Mouse (Mus musculus) limb, embryonic 12.5 days (tissue): ENCODE results near the gene Lsmem1. TPM values are rescaled to one million over a fixed set of nuclear protein-coding genes. Genes with fewer than 3 reads are reported as not detected.

Experiments used
- ATAC-seq: fragments of 200-750 bp; cut with Nextera tagmentation; 2 replicates; pipeline ENCODE4 v1.8.0; 2017; ENCODE audit warnings: low read depth, moderate TSS enrichment; ENCODE audit not compliant: insufficient number of reproducible peaks, insufficient read depth, low FRiP score, low TSS enrichment
- H3K27ac ChIP-seq: fragments of 300-500 bp; sonication (generic); 2 replicates; pipeline ENCODE4 v1.5.1; 2016; ENCODE audit warnings: mild to moderate bottlenecking, moderate library complexity
- H3K27me3 ChIP-seq: fragments of 300-500 bp; sonication (generic); 2 replicates; pipeline ENCODE4 v1.6.1; 2016; ENCODE audit warnings: mild to moderate bottlenecking, moderate library complexity
- H3K36me3 ChIP-seq: fragments of 300-500 bp; sonication (generic); 2 replicates; pipeline ENCODE4 v1.6.1; 2016; ENCODE audit warnings: mild to moderate bottlenecking, moderate library complexity
- H3K4me1 ChIP-seq: fragments of 300-500 bp; sonication (generic); replicated peaks from 2 replicates; pipeline ENCODE4 v1.6.1; 2016
- H3K4me2 ChIP-seq: fragments of 300-500 bp; sonication (generic); 2 replicates; pipeline ENCODE4 v1.6.1; 2016; ENCODE audit warnings: mild to moderate bottlenecking, moderate library complexity
- H3K4me3 ChIP-seq: fragments of 300-500 bp; sonication (generic); replicated peaks from 2 replicates; pipeline ENCODE4 v1.5.1; 2016; ENCODE audit warnings: mild to moderate bottlenecking
- H3K9ac ChIP-seq: fragments of 300-500 bp; sonication (generic); replicated peaks from 2 replicates; pipeline ENCODE4 v1.6.1; 2016; ENCODE audit warnings: mild to moderate bottlenecking, moderate library complexity
- H3K9me3 ChIP-seq: fragments of 300-500 bp; sonication (generic); 2 replicates; pipeline ENCODE4 v1.6.1; 2016; ENCODE audit warnings: mild to moderate bottlenecking, moderate library complexity
- WGBS: fragments of 180-500 bp; shearing (Covaris S2); methylation state at CpG from one replicate; pipeline ENCODE4 v1.1.7; 2016; 5-methylcytosine and 5-hydroxymethylcytosine counted together
- microRNA counts: library from miRNA; unstranded; fragments of <30 nt; microRNA quantifications from one replicate; lab custom pipeline; 2017
- microRNA-seq: library from miRNA; unstranded; fragments of <30 nt; microRNA quantifications from one replicate; pipeline ENCODE4, GENCODE M21; 2017
- polyA plus RNA-seq: library from polyadenylated mRNA; unstranded; fragments of >200 nt; fragmentation: Nextera tagmentation; extraction: Ambion mirVana; gene quantifications from 2 replicates; pipeline ENCODE4 v1.2.1, GENCODE M21; 2016

Lsmem1 gene
- polyA plus RNA-seq, 1 experiment from 2014 or later, result 0.19 TPM

DNA sequence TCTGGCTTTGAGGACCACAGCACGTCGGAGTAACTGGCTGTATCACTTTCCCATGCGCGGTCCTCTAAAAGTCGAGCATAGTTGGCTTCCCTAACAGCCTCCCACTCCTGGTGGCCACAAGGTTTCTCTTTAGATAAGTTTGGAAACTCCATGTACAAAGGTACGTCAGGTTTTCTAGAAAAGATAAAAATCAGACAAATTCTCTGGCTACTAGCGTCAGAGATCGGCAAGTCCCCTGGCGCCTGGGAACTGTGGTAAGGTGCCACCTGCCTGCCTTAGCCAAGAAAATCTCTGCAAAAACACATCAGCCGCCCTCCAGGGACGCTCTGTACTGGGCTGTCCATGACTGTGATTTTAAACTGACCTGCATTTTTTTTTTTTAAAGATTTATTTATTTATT, 64.8 kb downstream of the Lsmem1 start:
- H3K9ac ChIP-seq, result no peak overlapping the region
- H3K27ac ChIP-seq, result no peak overlapping the region
- peak overlapping the region; percentile 48 for H3K4me3 ChIP-seq
- no peaks in the 10 kb centered on the region for H3K36me3 ChIP-seq
- peak overlapping the region; percentile 84 for H3K4me2 ChIP-seq
- peaks cover 4% of the 10 kb centered on the region; the same call in 1 of the 2 replicates for H3K9me3 ChIP-seq
- no peak for ATAC-seq
- peaks cover 4% of the 10 kb centered on the region; the same call in 1 of the 2 replicates for H3K4me1 ChIP-seq
- 44% methylated on average over 11 of the region's 11 CpGs for WGBS
- peaks cover 31% of the 10 kb centered on the region for H3K27me3 ChIP-seq

DNA sequence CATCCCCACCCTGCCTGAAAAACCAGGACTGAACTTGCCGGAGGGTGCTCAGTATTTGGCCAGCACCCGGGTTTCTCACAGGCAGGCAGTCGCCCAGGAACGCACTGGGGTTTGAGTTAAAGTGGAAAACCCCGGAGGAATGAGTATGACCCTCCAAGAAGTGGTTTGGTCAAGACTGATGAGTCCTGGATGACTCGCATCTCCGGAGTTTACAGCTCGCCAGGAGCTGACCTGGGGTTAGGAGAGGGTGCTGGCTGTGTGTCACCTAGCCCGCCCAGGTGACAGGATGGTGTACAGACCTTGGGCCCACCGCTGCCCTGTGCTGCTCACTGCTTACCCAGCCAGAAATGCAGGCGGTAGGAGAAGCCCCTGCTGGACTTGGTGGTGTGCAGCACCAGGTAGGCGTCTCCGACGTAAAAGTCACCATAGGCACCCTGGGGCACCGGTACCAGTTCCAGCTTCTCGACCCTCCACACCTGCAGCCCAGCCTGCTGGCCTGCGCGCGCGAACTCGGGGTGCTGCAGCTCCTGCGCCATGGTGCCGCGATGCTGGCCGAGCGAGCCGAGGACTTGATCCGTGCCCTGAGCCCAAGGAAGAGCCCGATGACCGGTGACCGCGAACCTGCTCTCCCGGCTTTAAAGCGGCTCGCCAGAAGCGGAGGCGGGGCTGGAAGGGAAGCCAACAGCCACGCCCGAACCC, 65.6 kb downstream of the Lsmem1 start, which contains the start of gene Scin:
Gene Scin, minus strand, starts transcription at position 656 of the 699 bp plus-strand sequence.
- H3K4me2 ChIP-seq, result peak within 1 kb of the TSS; percentile 84
- peak; percentile 60 for ATAC-seq
- peaks cover 31% of the 10 kb centered on the region for H3K27me3 ChIP-seq
- H3K27ac ChIP-seq, result no peak within 1 kb of the TSS
- H3K4me3 ChIP-seq, result peak within 1 kb of the TSS; percentile 48
- H3K9ac ChIP-seq, result peak within 1 kb of the TSS; percentile 53
- no peaks in the 10 kb centered on the region for H3K36me3 ChIP-seq
- peaks cover 4% of the 10 kb centered on the region; the same call in 1 of the 2 replicates for H3K4me1 ChIP-seq
- 1% methylated on average over 39 of the region's 39 CpGs for WGBS
- peaks cover 4% of the 10 kb centered on the region; the same call in 1 of the 2 replicates for H3K9me3 ChIP-seq

DNA sequence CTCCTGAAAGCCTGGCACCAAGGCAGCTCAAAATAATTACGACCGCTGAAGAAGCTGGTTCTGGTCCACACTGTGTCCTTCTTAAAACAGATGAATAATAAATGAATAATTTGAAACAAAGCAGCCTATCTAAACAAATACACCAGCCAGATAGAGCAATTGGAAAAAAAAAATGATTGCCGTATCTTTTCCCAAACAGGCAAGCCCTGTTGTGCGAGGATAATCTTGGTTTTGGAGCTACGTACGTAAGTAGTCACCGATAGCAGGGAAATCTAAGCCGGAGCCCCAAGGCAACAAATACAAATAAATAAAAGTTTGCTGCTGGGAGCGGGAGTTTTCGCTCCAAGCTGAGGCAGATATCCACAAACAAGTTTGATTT, 66.1 kb downstream of the Lsmem1 start:
- Histone ChIP-seq H3K9me3 (peaks cover 4% of the 10 kb centered on the region; the same call in 1 of the 2 replicates), H3K4me2 (peak overlapping the region; percentile 84), H3K36me3 (no peaks in the 10 kb centered on the region), H3K4me3 (peak overlapping the region; percentile 48), H3K9ac (no peak overlapping the region), H3K27me3 (peaks cover 31% of the 10 kb centered on the region), H3K4me1 (peaks cover 4% of the 10 kb centered on the region; the same call in 1 of the 2 replicates), H3K27ac (no peak overlapping the region)
- no peak for ATAC-seq
- 26% methylated on average over 10 of the region's 10 CpGs for WGBS

MicroRNAs within 50 kb of the gene (microRNA counts, 519-probe panel; counts per million panel counts)
- microRNA mmu-miR-1938 (lab: Ali Mortazavi, UCI), result not detected

Small RNA genes within 50 kb of the gene (microRNA-seq; reads per million reads assigned to microRNA genes)
- gene Mir1938, result not detected

Other genes with a start within 250 kb of the Lsmem1 start
- gene Arl4a, start 161.5 kb downstream of the Lsmem1 start, polyA plus RNA-seq, result 39.6 and 41.5 TPM in 2 replicates
- 7.0 and 7.6 TPM in 2 replicates for gene Scin, start 65.3 kb downstream of the Lsmem1 start, polyA plus RNA-seq
- gene Ifrd1, start 49.0 kb upstream of the Lsmem1 start, polyA plus RNA-seq, result 128 and 131 TPM in 2 replicates
- 34.9 and 37.0 TPM in 2 replicates for gene Zfp277, start 246.4 kb upstream of the Lsmem1 start, polyA plus RNA-seq
- gene Dock4, start 246.5 kb upstream of the Lsmem1 start, polyA plus RNA-seq, result 22.0 and 24.9 TPM in 2 replicates